Mouse (Mus musculus) MEL (cell line): ENCODE measurements around the gene Auts2. TPM values are rescaled to one million over a fixed set of nuclear protein-coding genes. Genes with fewer than 3 reads are reported as not detected.

ENCODE experiments used
- DNase-seq: peaks from one replicate; pipeline ENCODE4 v3.0.0; 2011; ENCODE audit warnings: low read depth, low spot score
- H3K27ac ChIP-seq: 2 replicates; pipeline ENCODE4 v1.5.1; 2012; ENCODE audit warnings: low read depth, mild to moderate bottlenecking, control low read depth, low read length, moderate library complexity; ENCODE audit not compliant: control insufficient read depth
- H3K27me3 ChIP-seq, 2 experiments: fragments of 150-350 bp in 1 of 2; sonication (generic) in 1 of 2; 2 replicates each; pipeline ENCODE4 v1.6.1; 2012; ENCODE audit warnings: low read length in 2 of 2, mild to moderate bottlenecking in 2 of 2, improper control_type of control experiment in 1 of 2, moderate library complexity in 1 of 2; ENCODE audit not compliant: insufficient read depth in 2 of 2, control insufficient read depth in 1 of 2
- H3K36me3 ChIP-seq, 2 experiments: 2 replicates each; pipeline ENCODE4 v1.6.1; 2012 to 2014; ENCODE audit warnings: low read length in 2 of 2, improper control_type of control experiment in 1 of 2, inconsistent platforms in 1 of 2, mild to moderate bottlenecking in 1 of 2; ENCODE audit not compliant: insufficient read depth in 2 of 2, control insufficient read depth in 1 of 2
- H3K4me1 ChIP-seq, 2 experiments: fragments of 150-350 bp in 1 of 2; sonication (generic) in 1 of 2; 2 replicates each; pipeline ENCODE4 v1.6.1; 2012; ENCODE audit warnings: low read length in 2 of 2, improper control_type of control experiment in 1 of 2, mild to moderate bottlenecking in 1 of 2; ENCODE audit not compliant: insufficient read depth in 2 of 2, control insufficient read depth in 1 of 2
- H3K4me3 ChIP-seq, 2 experiments: fragments of 150-350 bp in 1 of 2; sonication (generic) in 1 of 2; 2 replicates each; pipeline ENCODE4 v1.5.1; 2012; ENCODE audit warnings: low read depth in 2 of 2, low read length in 2 of 2, mild to moderate bottlenecking in 2 of 2, moderate library complexity in 2 of 2, control low read depth in 1 of 2, improper control_type of control experiment in 1 of 2; ENCODE audit not compliant: control insufficient read depth in 1 of 2, insufficient read depth in 1 of 2
- H3K79me2 ChIP-seq: 2 replicates; pipeline ENCODE4 v1.6.1; 2012; ENCODE audit warnings: mild to moderate bottlenecking, low read length, moderate library complexity; ENCODE audit not compliant: control insufficient read depth, poor library complexity, insufficient read depth
- H3K9ac ChIP-seq: 2 replicates; pipeline ENCODE4 v1.6.1; 2012; ENCODE audit warnings: low read depth, mild to moderate bottlenecking, control low read depth, low read length, moderate library complexity; ENCODE audit not compliant: control insufficient read depth, poor library complexity, severe bottlenecking
- H3K9me3 ChIP-seq: fragments of 150-350 bp; sonication (generic); replicated peaks from 2 replicates; pipeline ENCODE4 v1.6.1; 2012; ENCODE audit warnings: mild to moderate bottlenecking, low read length, improper control_type of control experiment, moderate library complexity; ENCODE audit not compliant: insufficient read depth
- BHLHE40 ChIP-seq: IDR thresholded peaks from 2 replicates; pipeline ENCODE4 v1.6.1; 2012; ENCODE audit warnings: low read depth, mild to moderate bottlenecking, inconsistent platforms, low read length, improper control_type of control experiment, borderline replicate concordance
- CHD1 ChIP-seq: IDR thresholded peaks from 2 replicates; pipeline ENCODE4 v1.6.1; 2012; ENCODE audit warnings: low read depth, mild to moderate bottlenecking, inconsistent platforms, low read length, improper control_type of control experiment
- CHD2 ChIP-seq: IDR thresholded peaks from 2 replicates; pipeline ENCODE4 v1.6.1; 2011; ENCODE audit warnings: low read length, improper control_type of control experiment
- CTCF ChIP-seq, 3 experiments: IDR thresholded peaks in 2 of 3; conservative IDR thresholded peaks in 1 of 3; 2 replicates each; pipeline ENCODE4 v1.5.1; 2011 to 2012; ENCODE audit warnings: low read length in 3 of 3, low read depth in 2 of 3, mild to moderate bottlenecking in 2 of 3, improper control_type of control experiment in 1 of 3, inconsistent platforms in 1 of 3, mixed read lengths in 1 of 3, moderate library complexity in 1 of 3; ENCODE audit not compliant: control insufficient read depth in 1 of 3, insufficient read depth in 1 of 3, poor library complexity in 1 of 3, severe bottlenecking in 1 of 3
- E2F4 ChIP-seq: IDR thresholded peaks from 2 replicates; pipeline ENCODE4 v1.6.1; 2011; ENCODE audit warnings: low read depth, low read length, improper control_type of control experiment, borderline replicate concordance
- EP300 ChIP-seq, 2 experiments: IDR thresholded peaks; 2 replicates each; pipeline ENCODE4 v1.6.1; 2011; ENCODE audit warnings: improper control_type of control experiment in 2 of 2, low read length in 2 of 2, low read depth in 1 of 2, mild to moderate bottlenecking in 1 of 2
- GABPA ChIP-seq: IDR thresholded peaks from 2 replicates; pipeline ENCODE4 v1.6.1; 2012; ENCODE audit warnings: low read depth, mild to moderate bottlenecking, inconsistent platforms, low read length, improper control_type of control experiment, moderate library complexity
- GATA1 ChIP-seq: IDR thresholded peaks from 2 replicates; pipeline ENCODE4 v1.6.1; 2011; ENCODE audit warnings: low read depth, low read length, improper control_type of control experiment
- JUND ChIP-seq: IDR thresholded peaks from 2 replicates; pipeline ENCODE4 v1.6.1; 2011; ENCODE audit warnings: low read depth, mild to moderate bottlenecking, improper control_type of control experiment, low read length
- KAT2A ChIP-seq: conservative IDR thresholded peaks from 2 replicates; pipeline ENCODE4 v1.6.1; 2012; ENCODE audit warnings: low read depth, low read length, improper control_type of control experiment, inconsistent platforms
- MAX ChIP-seq: IDR thresholded peaks from 2 replicates; pipeline ENCODE4 v1.6.1; 2011; ENCODE audit warnings: low read length, improper control_type of control experiment
- MAZ ChIP-seq: IDR thresholded peaks from 2 replicates; pipeline ENCODE4 v1.6.1; 2012; ENCODE audit warnings: low read depth, mild to moderate bottlenecking, inconsistent platforms, low read length, improper control_type of control experiment
- MEF2A ChIP-seq: IDR thresholded peaks from 2 replicates; pipeline ENCODE4 v1.6.1; 2014; ENCODE audit warnings: low read depth, mild to moderate bottlenecking, inconsistent platforms, low read length, improper control_type of control experiment; ENCODE audit not compliant: poor library complexity, insufficient replicate concordance, severe bottlenecking; ENCODE audit errors: extremely low read depth
- POLR2A ChIP-seq, 2 experiments: IDR thresholded peaks; 2 replicates each; pipeline ENCODE4 v1.6.1; 2011 to 2012; ENCODE audit warnings: low read length in 2 of 2, mild to moderate bottlenecking in 2 of 2, control low read depth in 1 of 2, improper control_type of control experiment in 1 of 2, low read depth in 1 of 2, moderate library complexity in 1 of 2; ENCODE audit not compliant: control insufficient read depth in 1 of 2, insufficient read depth in 1 of 2, poor library complexity in 1 of 2
- POLR2AphosphoS2 ChIP-seq: IDR thresholded peaks from 2 replicates; pipeline ENCODE4 v1.6.1; 2011; ENCODE audit warnings: low read length, improper control_type of control experiment
- POLR2AphosphoS5 ChIP-seq: IDR thresholded peaks from 2 replicates; pipeline ENCODE4 v1.6.1; 2012; ENCODE audit warnings: low read depth, borderline replicate concordance, mild to moderate bottlenecking, inconsistent platforms, low read length, moderate library complexity, mixed read lengths
- RAD21 ChIP-seq: IDR thresholded peaks from 2 replicates; pipeline ENCODE4 v1.6.1; 2011; ENCODE audit warnings: mild to moderate bottlenecking, low read depth, low read length, improper control_type of control experiment
- RCOR1 ChIP-seq: IDR thresholded peaks from 2 replicates; pipeline ENCODE4 v1.6.1; 2012; ENCODE audit warnings: low read depth, mild to moderate bottlenecking, inconsistent platforms, low read length, improper control_type of control experiment
- SIN3A ChIP-seq: IDR thresholded peaks from 2 replicates; pipeline ENCODE4 v1.6.1; 2012; ENCODE audit warnings: low read length, improper control_type of control experiment, inconsistent platforms
- TCF12 ChIP-seq: IDR thresholded peaks from 2 replicates; pipeline ENCODE4 v1.6.1; 2014; ENCODE audit warnings: low read depth, mild to moderate bottlenecking, inconsistent platforms, low read length, improper control_type of control experiment, moderate library complexity
- ZC3H11A ChIP-seq: IDR thresholded peaks from 2 replicates; pipeline ENCODE4 v1.6.1; 2012; ENCODE audit warnings: low read depth, mild to moderate bottlenecking, inconsistent platforms, low read length, improper control_type of control experiment
- ZMIZ1 ChIP-seq: IDR thresholded peaks from 2 replicates; pipeline ENCODE4 v1.6.1; 2012; ENCODE audit warnings: low read depth, mild to moderate bottlenecking, inconsistent platforms, low read length, improper control_type of control experiment, moderate library complexity
- ZNF384 ChIP-seq: IDR thresholded peaks from 2 replicates; pipeline ENCODE4 v1.6.1; 2012; ENCODE audit warnings: low read depth, mild to moderate bottlenecking, inconsistent platforms, low read length, improper control_type of control experiment
- polyA plus RNA-seq, 2 experiments: library from polyadenylated mRNA; stranded (reverse) in 1 of 2; unstranded in 1 of 2; fragments of >175 nt in 1 of 2; fragments of >200 nt in 1 of 2; gene quantifications; 2 replicates each; pipeline versions ENCODE4 v1.2.1 to v1.2.4; 2012; ENCODE audit warnings: low replicate concordance in 2 of 2, low read depth in 1 of 2; ENCODE audit not compliant: insufficient read length in 2 of 2, insufficient read depth in 1 of 2, missing spikeins in 1 of 2
- total RNA-seq: library from RNA; depleted of rRNA; stranded (reverse); fragments of 300-350 nt; gene quantifications from 2 replicates; pipeline ENCODE4 v1.2.3, GENCODE M21; 2012

Gene Auts2
- total and polyA plus RNA-seq, 3 experiments: not detected

DNA sequence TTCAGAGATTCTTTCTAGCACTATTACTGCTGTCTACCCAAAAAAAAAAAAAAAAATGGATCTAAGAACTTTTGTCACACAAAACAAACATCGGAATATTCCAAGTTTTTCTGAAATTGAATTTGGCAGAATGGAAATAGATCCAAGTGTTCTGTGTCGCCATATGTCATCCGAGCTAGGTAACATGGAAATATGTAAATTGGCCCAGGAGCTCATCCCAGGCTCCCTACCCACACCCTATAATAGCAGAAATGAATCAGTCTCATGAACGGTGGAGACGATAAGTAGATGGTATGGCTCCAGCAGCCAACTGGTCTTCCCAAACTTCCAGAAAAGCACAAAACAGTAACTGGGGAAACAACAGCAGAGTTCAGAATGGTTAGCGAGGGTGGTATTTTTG, 577.6 kb downstream of the Auts2 start:
- no peak overlapping the region for H3K9ac ChIP-seq
- no peak for DNase-seq
- H3K27me3 ChIP-seq: no peaks in the 10 kb centered on the region
- no peak overlapping the region for H3K4me3 ChIP-seq
- no peaks in the 10 kb centered on the region for H3K79me2 ChIP-seq
- H3K36me3 ChIP-seq: no peaks in the 10 kb centered on the region
- no peak overlapping the region for H3K27ac ChIP-seq
- H3K4me1 ChIP-seq: no peaks in the 10 kb centered on the region
- TF ChIP-seq POLR2AphosphoS5: no peak
- TF ChIP-seq GATA1: no peak
- TF ChIP-seq CHD2: no peak
- no peak for TF ChIP-seq MAZ
- no peak for TF ChIP-seq SIN3A
- TF ChIP-seq ZNF384: no peak
- TF ChIP-seq CHD1: no peak
- TF ChIP-seq ZC3H11A: no peak
- TF ChIP-seq JUND: no peak
- no peaks in the 10 kb centered on the region for H3K9me3 ChIP-seq

DNA sequence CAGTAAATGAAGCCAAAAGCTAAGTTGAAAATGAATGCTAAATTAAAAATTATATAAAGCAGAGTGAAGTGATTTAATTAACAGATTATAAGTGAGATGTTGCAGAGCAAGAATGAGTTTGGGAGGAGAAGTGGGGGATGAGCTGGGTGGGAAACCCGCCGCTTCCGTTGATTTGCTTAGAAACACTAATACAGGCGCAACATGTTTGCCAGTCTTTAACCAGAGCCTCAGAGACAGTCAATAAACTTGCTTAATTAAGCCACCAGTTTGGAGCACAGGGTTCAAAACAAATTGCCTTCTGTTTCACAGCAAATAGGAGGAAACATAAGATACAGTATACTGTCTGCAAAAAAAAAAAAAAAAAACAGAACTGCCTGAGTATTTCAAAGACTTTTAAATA, 579.6 kb downstream of the Auts2 start:
- Histone ChIP-seq H3K9ac (no peak overlapping the region), H3K9me3 (no peaks in the 10 kb centered on the region), H3K4me3 (no peak overlapping the region), H3K27me3 (no peaks in the 10 kb centered on the region), H3K27ac (no peak overlapping the region), H3K36me3 (no peaks in the 10 kb centered on the region), H3K79me2 (no peaks in the 10 kb centered on the region), H3K4me1 (no peaks in the 10 kb centered on the region)
- no peak for DNase-seq
- no peak for TF ChIP-seq KAT2A
- TF ChIP-seq E2F4: no peak
- TF ChIP-seq ZNF384: no peak
- no peak for TF ChIP-seq POLR2AphosphoS2
- no peak for TF ChIP-seq EP300 (IDR thresholded peaks at IDR 0.05; ENCODE audit: low read depth in 1 of 2, low read length in 2 of 2)
- TF ChIP-seq CTCF (IDR thresholded peaks at IDR 0.05 in 2 of 3, conservative IDR thresholded peaks at IDR 0.05 in 1 of 3; ENCODE audit: control insufficient read depth in 1 of 3, insufficient read depth in 1 of 3, low read depth in 2 of 3, low read length in 3 of 3, poor library complexity in 1 of 3, severe bottlenecking in 1 of 3): no peak
- TF ChIP-seq GABPA: no peak
- no peak for TF ChIP-seq ZMIZ1
- TF ChIP-seq GATA1: no peak
- TF ChIP-seq RCOR1: no peak
- TF ChIP-seq POLR2A (IDR thresholded peaks at IDR 0.05; ENCODE audit: control insufficient read depth in 1 of 2, insufficient read depth in 1 of 2, low read depth in 1 of 2, low read length in 2 of 2, poor library complexity in 1 of 2): no peak
- TF ChIP-seq MEF2A: no peak
- no peak for TF ChIP-seq BHLHE40
- TF ChIP-seq MAX: no peak
- no peak for TF ChIP-seq RAD21
- no peak for TF ChIP-seq TCF12
